Mouse (Mus musculus): ENCODE data around the gene Tbk1. TPM values are rescaled to one million over a fixed set of nuclear protein-coding genes. Genes with fewer than 3 reads are reported as not detected.

The Tbk1 gene
- polyA plus RNA-seq, 1 experiment from 2014 or later: 25.9 TPM

- 86% methylated on average over 6 of the region's 6 CpGs for WGBS
Measured at GRCm38 (mm10) chr10:121527114-121527513, 59.5 kb downstream of the Tbk1 start.

GRCm38 (mm10) chr10:121520923-121521585, 65.5 kb downstream of the Tbk1 start:
- WGBS: 18% methylated on average over 12 of the region's 12 CpGs
- ATAC-seq (peak; percentile 85), DNase-seq (ENCODE audit: low spot score) (peak; percentile 78)
- H3K4me3 ChIP-seq (ENCODE audit: low read depth, low read length): no peak overlapping the region
- H3K4me2 ChIP-seq (replicated peaks; ENCODE audit: low read depth, low read length): no peak overlapping the region
- peaks cover 4% of the 10 kb centered on the region; the same call in 1 of the 2 replicates for H3K4me1 ChIP-seq (ENCODE audit: insufficient read depth, low read depth, low read length)
- H3K27ac ChIP-seq (ENCODE audit: low read length): no peak overlapping the region
- H3K36me3 ChIP-seq (ENCODE audit: insufficient read depth, low read length): no peaks in the 10 kb centered on the region
- no peaks in the 10 kb centered on the region for H3K27me3 ChIP-seq (replicated peaks; ENCODE audit: insufficient read depth, low read length)
- no peak overlapping the region for H3K9ac ChIP-seq (replicated peaks; ENCODE audit: low read depth)
- no peaks in the 10 kb centered on the region for H3K9me3 ChIP-seq (ENCODE audit: low read length)
- TF ChIP-seq CTCF (IDR thresholded peaks at IDR 0.05) (no peak), EP300 (IDR thresholded peaks at IDR 0.05) (peak; percentile 37; the same call in 1 of the 2 replicates)

More at GRCm38 (mm10) chr10:121527114-121527513, 59.5 kb downstream of the Tbk1 start:
- Histone ChIP-seq H3K27me3 (replicated peaks; ENCODE audit: insufficient read depth, low read length) (no peaks in the 10 kb centered on the region), H3K27ac (ENCODE audit: low read length) (no peak overlapping the region), H3K4me1 (ENCODE audit: insufficient read depth, low read depth, low read length) (no peaks in the 10 kb centered on the region), H3K4me2 (replicated peaks; ENCODE audit: low read depth, low read length) (no peak overlapping the region), H3K9ac (replicated peaks; ENCODE audit: low read depth) (no peak overlapping the region), H3K36me3 (ENCODE audit: insufficient read depth, low read length) (no peaks in the 10 kb centered on the region), H3K9me3 (ENCODE audit: low read length) (no peaks in the 10 kb centered on the region), H3K4me3 (ENCODE audit: low read depth, low read length) (no peak overlapping the region)
- DNase-seq (ENCODE audit: low spot score): no peak
- TF ChIP-seq EP300 (IDR thresholded peaks at IDR 0.05): no peak
- no peak for TF ChIP-seq CTCF (IDR thresholded peaks at IDR 0.05)
- ATAC-seq: no peak

- ATAC-seq: no peak
- H3K27ac ChIP-seq (ENCODE audit: low read length): no peak overlapping the region
- 37% methylated on average over 2 of the region's 2 CpGs for WGBS
- no peak for DNase-seq (ENCODE audit: low spot score)
- no peak overlapping the region for H3K4me3 ChIP-seq (ENCODE audit: low read depth, low read length)
- no peaks in the 10 kb centered on the region for H3K27me3 ChIP-seq (replicated peaks; ENCODE audit: insufficient read depth, low read length)
- no peak overlapping the region for H3K9ac ChIP-seq (replicated peaks; ENCODE audit: low read depth)
- H3K36me3 ChIP-seq (ENCODE audit: insufficient read depth, low read length): no peaks in the 10 kb centered on the region
- no peak overlapping the region for H3K4me2 ChIP-seq (replicated peaks; ENCODE audit: low read depth, low read length)
- TF ChIP-seq EP300 (IDR thresholded peaks at IDR 0.05) (no peak), CTCF (IDR thresholded peaks at IDR 0.05) (no peak)
- H3K4me1 ChIP-seq (ENCODE audit: insufficient read depth, low read depth, low read length): peaks cover 4% of the 10 kb centered on the region; the same call in 1 of the 2 replicates
- H3K9me3 ChIP-seq (ENCODE audit: low read length): no peaks in the 10 kb centered on the region
Measured at GRCm38 (mm10) chr10:121519710-121520109, 66.9 kb downstream of the Tbk1 start.

GRCm38 (mm10) chr10:121516008-121516600, 70.5 kb downstream of the Tbk1 start:
- Histone ChIP-seq H3K9ac (replicated peaks; ENCODE audit: low read depth) (no peak overlapping the region), H3K27ac (ENCODE audit: low read length) (no peak overlapping the region)

GRCm38 (mm10) chr10:121509751-121510643, 76.6 kb downstream of the Tbk1 start:
- DNase-seq (ENCODE audit: low spot score) (peak; percentile 44), ATAC-seq (peak; percentile 57)
- no peak overlapping the region for H3K9ac ChIP-seq (replicated peaks; ENCODE audit: low read depth)
- no peaks in the 10 kb centered on the region for H3K9me3 ChIP-seq (ENCODE audit: low read length)
- no peaks in the 10 kb centered on the region for H3K36me3 ChIP-seq (ENCODE audit: insufficient read depth, low read length)
- 22% methylated on average over 24 of the region's 24 CpGs for WGBS
- H3K4me3 ChIP-seq (ENCODE audit: low read depth, low read length): no peak overlapping the region
- H3K4me1 ChIP-seq (ENCODE audit: insufficient read depth, low read depth, low read length): peaks cover 4% of the 10 kb centered on the region; the same call in 1 of the 2 replicates
- no peaks in the 10 kb centered on the region for H3K27me3 ChIP-seq (replicated peaks; ENCODE audit: insufficient read depth, low read length)
- TF ChIP-seq EP300 (IDR thresholded peaks at IDR 0.05) (no peak), CTCF (IDR thresholded peaks at IDR 0.05) (no peak)
- H3K4me2 ChIP-seq (replicated peaks; ENCODE audit: low read depth, low read length): peak overlapping the region; percentile 29; the same call in 1 of the 2 replicates
- H3K27ac ChIP-seq (ENCODE audit: low read length): no peak overlapping the region

More at GRCm38 (mm10) chr10:121516008-121516600, 70.5 kb downstream of the Tbk1 start:
- no peak for TF ChIP-seq EP300 (IDR thresholded peaks at IDR 0.05)
- peak; percentile 94 for TF ChIP-seq CTCF (IDR thresholded peaks at IDR 0.05)
- no peak overlapping the region for H3K4me3 ChIP-seq (ENCODE audit: low read depth, low read length)
- ATAC-seq (peak; percentile 69), DNase-seq (ENCODE audit: low spot score) (peak; percentile 89)
- H3K4me1 ChIP-seq (ENCODE audit: insufficient read depth, low read depth, low read length): 0 out of 2 replicates have a peak, but pooled peaks cover under 1% of the 10 kb centered on the region
- 22% methylated on average over 18 of the region's 18 CpGs for WGBS
- no peaks in the 10 kb centered on the region for H3K36me3 ChIP-seq (ENCODE audit: insufficient read depth, low read length)
- no peaks in the 10 kb centered on the region for H3K9me3 ChIP-seq (ENCODE audit: low read length)
- no peaks in the 10 kb centered on the region for H3K27me3 ChIP-seq (replicated peaks; ENCODE audit: insufficient read depth, low read length)
- H3K4me2 ChIP-seq (replicated peaks; ENCODE audit: low read depth, low read length): no peak overlapping the region

Measured in lung, postnatal 0 days (tissue).